Mouse (Mus musculus) cerebellum, postnatal 4 days (tissue): ENCODE measurements at regions not wholly inside any gene's neighbourhood (a gene's known extent, or its start where the extent isn't known, plus 50 kb on each side); places are given as distances from the start of the nearest gene placed in this dataset.

Experiments
- DNase-seq, 2 experiments: peaks; one replicate each; pipeline ENCODE4 v3.0.0; 2022; ENCODE audit warnings: low spot score in 2 of 2, mixed read lengths in 1 of 2

GRCm38 (mm10) chr17:75716458-75716857 is 164.7 kb upstream of the Fam98a start:
- DNase-seq, result no peak

GRCm38 (mm10) chr17:75714578-75714977 is 162.8 kb upstream of the Fam98a start:
- no peak for DNase-seq

GRCm38 (mm10) chr17:75714059-75714458 is 162.3 kb upstream of the Fam98a start:
- no peak for DNase-seq

GRCm38 (mm10) chr17:75707687-75708086 is 155.9 kb upstream of the Fam98a start:
- no peak for DNase-seq

- DNase-seq, result no peak
These were observed 153.6 kb upstream of the Fam98a start for GRCm38 (mm10) chr17:75705357-75705756.

- no peak for DNase-seq
These were observed 152.1 kb upstream of the Fam98a start for GRCm38 (mm10) chr17:75703865-75704264.

GRCm38 (mm10) chr17:75696729-75697103 is 145.0 kb upstream of the Fam98a start:
- no peak for DNase-seq

- no peak for DNase-seq
These were observed 144.5 kb upstream of the Fam98a start for GRCm38 (mm10) chr17:75696103-75696728.

GRCm38 (mm10) chr17:75685927-75686326 is 134.2 kb upstream of the Fam98a start:
- no peak for DNase-seq

- no peak for DNase-seq
These were observed 95.2 kb upstream of the Fam98a start for GRCm38 (mm10) chr17:75646982-75647381.

- no peak for DNase-seq
These were observed 93.0 kb upstream of the Fam98a start for GRCm38 (mm10) chr17:75644698-75645097.

- no peak for DNase-seq
These were observed 90.6 kb upstream of the Fam98a start for GRCm38 (mm10) chr17:75642311-75642710.

- no peak for DNase-seq
These were observed 89.3 kb upstream of the Fam98a start for GRCm38 (mm10) chr17:75641010-75641498.

- DNase-seq, result no peak
These were observed 88.8 kb upstream of the Fam98a start for GRCm38 (mm10) chr17:75640575-75640974.

- DNase-seq, result no peak
These were observed 78.1 kb upstream of the Fam98a start for GRCm38 (mm10) chr17:75629857-75630256.

- peak in 1 of 2 experiments; percentile 2 for DNase-seq
These were observed 67.7 kb upstream of the Fam98a start for GRCm38 (mm10) chr17:75619472-75619871.

GRCm38 (mm10) chr17:75618514-75618913 is 66.8 kb upstream of the Fam98a start:
- DNase-seq, result no peak

- DNase-seq, result peak in 1 of 2 experiments; percentile 9
These were observed 65.5 kb upstream of the Fam98a start for GRCm38 (mm10) chr17:75617280-75617679.

- DNase-seq, result peak in 1 of 2 experiments; percentile 27
These were observed 63.6 kb upstream of the Fam98a start for GRCm38 (mm10) chr17:75615335-75615734.

- no peak for DNase-seq
These were observed 51.8 kb upstream of the Fam98a start for GRCm38 (mm10) chr17:75603417-75604086.
